Mouse (Mus musculus): ENCODE results near the gene Otulinl. TPM values are rescaled to one million over a fixed set of nuclear protein-coding genes. Genes with fewer than 3 reads are reported as not detected.

Gene Otulinl
- total RNA-seq, 2 experiments from 2014 or later: 0.35 to 1.3 TPM

DNA sequence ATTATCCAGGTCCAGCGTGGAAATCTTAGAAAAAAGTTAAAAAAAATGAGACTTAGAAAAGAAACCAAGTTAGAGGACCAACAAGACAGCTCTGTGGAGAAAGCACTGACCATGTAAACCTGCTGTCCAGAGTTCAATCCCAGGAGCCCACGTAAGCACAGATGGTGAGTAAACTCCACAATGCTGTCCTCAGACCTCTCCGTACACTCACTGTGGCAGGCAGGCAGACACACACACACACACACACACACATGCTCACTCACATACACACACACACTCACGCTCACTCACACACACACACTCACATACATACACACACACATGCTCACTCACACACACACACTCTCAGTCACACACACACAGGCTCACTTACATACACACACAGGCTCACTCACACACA, 68.1 kb downstream of the Otulinl start:
- no peak for DNase-seq

DNA sequence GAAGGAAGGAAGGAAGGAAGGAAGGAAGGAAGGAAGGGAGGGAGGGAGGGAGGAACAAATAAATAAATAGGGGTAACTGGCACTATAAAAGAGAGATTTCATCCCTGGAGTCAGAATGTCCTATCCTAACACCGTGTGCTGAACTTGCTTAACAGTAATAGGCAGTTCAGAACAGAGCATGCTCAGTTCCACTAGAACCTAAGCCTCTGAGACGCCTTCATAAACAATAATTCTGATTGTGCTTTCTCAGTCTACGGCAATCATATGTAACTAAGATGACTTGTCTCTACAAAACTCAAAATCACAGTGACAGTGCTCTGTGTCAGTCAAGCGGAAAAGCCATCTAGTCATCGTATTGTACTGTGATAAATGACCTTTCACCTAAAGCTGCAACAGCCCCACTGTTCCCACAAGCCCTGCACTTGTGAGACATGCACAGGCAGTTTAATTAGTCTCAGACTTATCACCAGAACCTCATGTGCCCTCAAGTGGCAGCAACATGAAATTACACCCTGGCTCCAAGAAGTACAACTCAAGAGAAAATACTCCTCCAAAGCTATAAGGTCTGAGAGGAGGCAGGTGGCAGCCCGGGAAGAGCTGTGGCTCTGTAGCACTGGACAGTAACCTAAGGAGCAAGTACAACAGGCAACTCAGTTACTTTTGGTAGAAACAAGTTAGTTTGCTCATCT, 68.7 kb downstream of the Otulinl start:
- no peak for DNase-seq

DNA sequence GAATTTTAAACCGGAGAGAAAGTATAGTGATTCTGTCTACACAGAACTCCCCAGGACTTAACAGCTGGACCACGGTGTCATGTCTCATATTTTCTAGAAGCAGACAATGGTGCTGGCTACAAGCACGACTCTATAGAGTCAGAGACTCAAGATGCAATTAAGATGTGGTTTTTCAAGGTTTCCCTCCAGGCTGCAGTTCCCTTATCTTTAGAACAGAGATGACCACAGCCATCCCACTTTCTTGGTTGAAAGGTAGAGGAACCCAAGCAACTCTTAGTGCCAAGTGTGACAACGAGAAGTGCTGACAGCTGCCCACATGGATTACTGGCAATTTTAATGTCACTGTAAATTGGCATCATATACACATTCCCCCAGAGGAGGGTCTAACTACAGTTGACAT, 71.8 kb downstream of the Otulinl start:
- DNase-seq: no peak

DNA sequence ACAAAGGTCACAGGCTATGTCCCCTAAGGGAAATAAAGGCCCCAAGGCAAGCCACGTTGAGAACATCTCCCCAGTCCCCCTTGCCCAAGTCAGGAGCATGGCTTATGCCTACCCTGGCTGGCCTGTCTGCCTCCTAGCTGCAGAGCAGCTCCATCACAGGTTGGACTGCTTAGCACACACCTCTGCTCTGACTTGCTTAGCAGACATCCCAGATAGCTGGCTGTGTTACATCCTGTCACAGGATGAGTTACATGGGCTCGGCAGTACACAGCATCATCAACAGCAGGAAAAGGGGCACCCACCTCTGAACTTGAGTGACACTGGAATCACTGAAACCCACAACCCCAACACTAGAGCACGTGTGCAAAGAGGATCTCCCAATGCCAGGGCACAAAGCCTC, 76.1 kb downstream of the Otulinl start:
- DNase-seq: no peak

Other genes with a start within 250 kb of the Otulinl start
- gene Ank, start 214.9 kb downstream of the Otulinl start, total RNA-seq (2021): 100 to 1,000 TPM in 1 of 2 experiments, 10 to 100 TPM in 1; 92.7 to 101 TPM
- gene Otulin, start 50.9 kb downstream of the Otulinl start, total RNA-seq (2021): 10 to 100 TPM; 21.1 to 23.3 TPM